In genomic region chr6:125379781-125380180, GRCm38 (mm10) we compare ENCODE assay signal across 10 mouse cellular contexts. TPM values are rescaled to one million over a fixed set of nuclear protein-coding genes. Genes with fewer than 3 reads are reported as not detected.
DNase-seq lines count a peak whose midpoint lies in the region; ATAC-seq lines count a peak whose summit lies in the region.
"Had no signal": no experiment of that assay in that cellular context is flagged by ENCODE, and none has a peak within 500 bp of the region (broad histone marks: within the 10 kb centered on the region; RNA-seq: fewer than 3 reads in every experiment).

No protein-coding gene starts in this region.

- no peak for ATAC-seq in heart, embryonic 12.5 days (ENCODE audit: insufficient number of reproducible peaks, low FRiP score)
- no peak for ATAC-seq in embryonic facial prominence, embryonic 11.5 days (replicated peaks; ENCODE audit: insufficient number of reproducible peaks, low FRiP score, low TSS enrichment, low read depth)
- peak; percentile 37 for ATAC-seq in intestine, embryonic 16.5 days
- ATAC-seq in midbrain, embryonic 11.5 days (ENCODE audit: low FRiP score), result no peak

- WGBS in heart, embryonic 12.5 days, result 3% methylated on average over 9 of the region's 9 CpGs
- under 1% methylated on average over 8 of the region's 9 CpGs for WGBS in embryonic facial prominence, embryonic 11.5 days
- 8% methylated on average over 9 of the region's 9 CpGs for WGBS in intestine, embryonic 16.5 days
- 4% methylated on average over 9 of the region's 9 CpGs for WGBS in midbrain, embryonic 11.5 days

- H3K4me1 ChIP-seq in heart, embryonic 12.5 days (replicated peaks), result peaks cover 25% of the 10 kb centered on the region
- H3K4me1 ChIP-seq in embryonic facial prominence, embryonic 11.5 days (ENCODE audit: control insufficient read depth, insufficient read depth, low read length), result peaks cover 11% of the 10 kb centered on the region
- peaks cover 39% of the 10 kb centered on the region for H3K4me1 ChIP-seq in intestine, embryonic 16.5 days (ENCODE audit: control insufficient read depth, insufficient read depth, low read length)
- H3K4me1 ChIP-seq in midbrain, embryonic 11.5 days (ENCODE audit: control insufficient read depth, insufficient read depth, low read length), result peaks cover 12% of the 10 kb centered on the region

- no peaks in the 10 kb centered on the region for H3K9me3 ChIP-seq in heart, embryonic 12.5 days (replicated peaks)
- H3K9me3 ChIP-seq in embryonic facial prominence, embryonic 11.5 days (replicated peaks; ENCODE audit: control insufficient read depth, low read length), result no peaks in the 10 kb centered on the region
- no peaks in the 10 kb centered on the region for H3K9me3 ChIP-seq in intestine, embryonic 16.5 days (ENCODE audit: control insufficient read depth, low read length)
- no peaks in the 10 kb centered on the region for H3K9me3 ChIP-seq in midbrain, embryonic 11.5 days (ENCODE audit: control insufficient read depth, low read length)

- H3K4me3 ChIP-seq in heart, embryonic 12.5 days, result peak overlapping the region; percentile 38
- peak overlapping the region; percentile 27; the same call in 1 of the 2 replicates for H3K4me3 ChIP-seq in embryonic facial prominence, embryonic 11.5 days (ENCODE audit: low read depth, low read length)
- H3K4me3 ChIP-seq in intestine, embryonic 16.5 days (ENCODE audit: low read length), result peak overlapping the region; percentile 52
- H3K4me3 ChIP-seq in midbrain, embryonic 11.5 days (ENCODE audit: low read depth, low read length), result no peak overlapping the region; the same call in 1 of the 2 replicates
- H3K4me3 ChIP-seq: myocyte had no signal

- H3K36me3 ChIP-seq in heart, embryonic 12.5 days, result no peaks in the 10 kb centered on the region
- H3K36me3 ChIP-seq in embryonic facial prominence, embryonic 11.5 days (replicated peaks; ENCODE audit: control insufficient read depth, insufficient read depth, low read depth, low read length), result no peaks in the 10 kb centered on the region
- no peaks in the 10 kb centered on the region for H3K36me3 ChIP-seq in intestine, embryonic 16.5 days (ENCODE audit: control insufficient read depth, insufficient read depth, low read length)
- no peaks in the 10 kb centered on the region for H3K36me3 ChIP-seq in midbrain, embryonic 11.5 days (ENCODE audit: control insufficient read depth, insufficient read depth, low read length)

- H3K4me2 ChIP-seq in heart, embryonic 12.5 days, result peak overlapping the region; percentile 68
- H3K4me2 ChIP-seq in embryonic facial prominence, embryonic 11.5 days (ENCODE audit: low read depth, low read length), result peak overlapping the region; percentile 49
- H3K4me2 ChIP-seq in intestine, embryonic 16.5 days (ENCODE audit: low read depth, low read length), result peak overlapping the region; percentile 73
- H3K4me2 ChIP-seq in midbrain, embryonic 11.5 days, result peak overlapping the region; percentile 33

- no peak for DNase-seq in heart, adult 9 months (ENCODE audit: low spot score in 2 of 2)
- no peak for DNase-seq in embryonic facial prominence, embryonic 11.5 days (ENCODE audit: low spot score)
- DNase-seq in midbrain, embryonic 11.5 days (ENCODE audit: low spot score, missing footprints), result peak; percentile 86
- DNase-seq in right cerebral cortex, postnatal 25 days, result no peak
- DNase-seq in gastrocnemius, adult 18-20 months (ENCODE audit: low spot score), result no peak
- DNase-seq in urinary bladder, postnatal 10 days (ENCODE audit: low spot score), result no peak

- H3K27ac ChIP-seq in heart, embryonic 12.5 days (ENCODE audit: poor library complexity, severe bottlenecking), result no peak overlapping the region
- H3K27ac ChIP-seq in embryonic facial prominence, embryonic 11.5 days (replicated peaks; ENCODE audit: low read depth, low read length), result no peak overlapping the region
- peak overlapping the region; percentile 70 for H3K27ac ChIP-seq in intestine, embryonic 16.5 days (ENCODE audit: low read length)
- no peak overlapping the region for H3K27ac ChIP-seq in midbrain, embryonic 11.5 days (ENCODE audit: low read depth, low read length)

- no peak overlapping the region for H3K9ac ChIP-seq in heart, embryonic 12.5 days
- H3K9ac ChIP-seq in embryonic facial prominence, embryonic 11.5 days (replicated peaks; ENCODE audit: low read length), result no peak overlapping the region
- peak overlapping the region; percentile 65 for H3K9ac ChIP-seq in intestine, embryonic 16.5 days (ENCODE audit: low read depth, low read length)
- H3K9ac ChIP-seq in midbrain, embryonic 11.5 days (ENCODE audit: low read length), result no peak overlapping the region

- peaks cover 94% of the 10 kb centered on the region for H3K27me3 ChIP-seq in heart, embryonic 12.5 days (replicated peaks)
- peaks cover 39% of the 10 kb centered on the region for H3K27me3 ChIP-seq in embryonic facial prominence, embryonic 11.5 days (ENCODE audit: control insufficient read depth, insufficient read depth, low read length)
- peaks cover 12% of the 10 kb centered on the region; the same call in 1 of the 2 replicates for H3K27me3 ChIP-seq in intestine, embryonic 16.5 days (replicated peaks; ENCODE audit: control insufficient read depth, insufficient read depth, low read length)
- peaks cover 35% of the 10 kb centered on the region for H3K27me3 ChIP-seq in midbrain, embryonic 11.5 days (ENCODE audit: control insufficient read depth, insufficient read depth, low read length)

RNA-seq across cellular contexts. Expression of gene Plekhg6, which starts 0.8 kb away (rescaled TPM):
- polyA plus RNA-seq in heart, embryonic 12.5 days (2016; fragmentation: Nextera tagmentation; extraction: Ambion mirVana), result not detected in 2 replicates
- polyA plus RNA-seq in embryonic facial prominence, embryonic 11.5 days (2014; fragmentation: Nextera tagmentation; extraction: Ambion mirVana), result 0.08 and 0.20 TPM in 2 replicates
- polyA plus RNA-seq in intestine, embryonic 16.5 days (2015; fragmentation: Nextera tagmentation; extraction: Ambion mirVana), result 13.2 and 19.1 TPM in 2 replicates
- polyA plus RNA-seq in midbrain, embryonic 11.5 days (2014; fragmentation: Nextera tagmentation; extraction: Ambion mirVana), result not detected in 2 replicates
- total RNA-seq in gastrocnemius, adult 18-20 months (2021), result not detected
- total RNA-seq: common myeloid progenitor, adult 5-6 weeks had no signal

RNA-seq across cellular contexts. Expression of gene Tnfrsf1a, which starts 30.6 kb away (rescaled TPM):
- polyA plus RNA-seq in heart, embryonic 12.5 days (2016; fragmentation: Nextera tagmentation; extraction: Ambion mirVana), result 37.2 and 37.9 TPM in 2 replicates
- 36.6 and 39.5 TPM in 2 replicates for polyA plus RNA-seq in embryonic facial prominence, embryonic 11.5 days (2014; fragmentation: Nextera tagmentation; extraction: Ambion mirVana)
- polyA plus RNA-seq in intestine, embryonic 16.5 days (2015; fragmentation: Nextera tagmentation; extraction: Ambion mirVana), result 90.0 and 95.3 TPM in 2 replicates
- 19.0 and 19.2 TPM in 2 replicates for polyA plus RNA-seq in midbrain, embryonic 11.5 days (2014; fragmentation: Nextera tagmentation; extraction: Ambion mirVana)
- 10 to 100 TPM; 16.6 to 24.9 TPM for total RNA-seq in gastrocnemius, adult 18-20 months (2021)

RNA-seq across cellular contexts. Expression of gene Scnn1a, which starts 59.3 kb away (rescaled TPM):
- polyA plus RNA-seq in heart, embryonic 12.5 days (2016; fragmentation: Nextera tagmentation; extraction: Ambion mirVana), result 0.70 and 0.80 TPM in 2 replicates
- polyA plus RNA-seq in embryonic facial prominence, embryonic 11.5 days (2014; fragmentation: Nextera tagmentation; extraction: Ambion mirVana), result 0.88 and 1.1 TPM in 2 replicates
- polyA plus RNA-seq in intestine, embryonic 16.5 days (2015; fragmentation: Nextera tagmentation; extraction: Ambion mirVana), result 5.0 and 7.6 TPM in 2 replicates
- 0.33 and 0.77 TPM in 2 replicates for polyA plus RNA-seq in midbrain, embryonic 11.5 days (2014; fragmentation: Nextera tagmentation; extraction: Ambion mirVana)
- under 1 TPM; 0.19 to 0.25 TPM for total RNA-seq in gastrocnemius, adult 18-20 months (2021)

Comparison
In these comparisons a context has a peak if more than half of its experiments do, and no peak if none do; other contexts are left out.
1. RNA of gene Plekhg6, which starts 0.8 kb away (polyA plus RNA-seq): 13.2 to 19.1 TPM in intestine, embryonic 16.5 days; 0.08 to 0.20 TPM in embryonic facial prominence, embryonic 11.5 days, not detected in heart, embryonic 12.5 days and not detected in midbrain, embryonic 11.5 days; every median in the first group is over 10 times any median in the second.
2. Peak in every context shown above with its lines, with median percentiles within 50 percentile points of each other: H3K4me2 ChIP-seq.